Mouse (Mus musculus) left cerebral cortex, adult 8-10 months (tissue): ENCODE results near the gene Hoxd13. TPM values are rescaled to one million over a fixed set of nuclear protein-coding genes. Genes with fewer than 3 reads are reported as not detected.

Experiments
- DNase-seq, 2 experiments: peaks; one replicate each; pipeline ENCODE4 v3.0.0; 2022; ENCODE audit warnings: low spot score in 2 of 2
- total RNA-seq, 4 experiments: library from RNA; stranded (reverse); gene quantifications; 2 replicates each; pipeline ENCODE4 v1.2.4; 2022

Gene Hoxd13
- not detected for total RNA-seq

GRCm38 (mm10) chr2:74667842-74668357, at the start of gene Hoxd13:
TSS of gene Hoxd13 (plus strand) at chr2:74668310.
- DNase-seq: no peak

- DNase-seq: no peak
Measured at GRCm38 (mm10) chr2:74619676-74620246, 48.3 kb upstream of the Hoxd13 start.

GRCm38 (mm10) chr2:74620368-74620767, 47.7 kb upstream of the Hoxd13 start:
- DNase-seq: no peak

GRCm38 (mm10) chr2:74635412-74635811, 32.7 kb upstream of the Hoxd13 start:
- no peak for DNase-seq

GRCm38 (mm10) chr2:74642431-74642830, 25.7 kb upstream of the Hoxd13 start:
- DNase-seq: no peak

GRCm38 (mm10) chr2:74645631-74646030, 22.5 kb upstream of the Hoxd13 start:
- DNase-seq: no peak

GRCm38 (mm10) chr2:74647082-74647864, 20.8 kb upstream of the Hoxd13 start:
- DNase-seq: no peak

GRCm38 (mm10) chr2:74652996-74653340, 15.1 kb upstream of the Hoxd13 start:
- DNase-seq: no peak

- no peak for DNase-seq
Measured at GRCm38 (mm10) chr2:74653781-74654535, 14.2 kb upstream of the Hoxd13 start.

GRCm38 (mm10) chr2:74654743-74655419, 13.2 kb upstream of the Hoxd13 start:
- no peak for DNase-seq

- no peak for DNase-seq
Measured at GRCm38 (mm10) chr2:74655420-74655781, 12.7 kb upstream of the Hoxd13 start.

GRCm38 (mm10) chr2:74655821-74656631, 12.1 kb upstream of the Hoxd13 start:
- DNase-seq: no peak

GRCm38 (mm10) chr2:74656632-74657021, 11.5 kb upstream of the Hoxd13 start:
- DNase-seq: no peak

GRCm38 (mm10) chr2:74657251-74658023, 10.7 kb upstream of the Hoxd13 start:
- DNase-seq: no peak

GRCm38 (mm10) chr2:74658024-74658666, 10.0 kb upstream of the Hoxd13 start:
- no peak for DNase-seq

GRCm38 (mm10) chr2:74658667-74659371, 9.3 kb upstream of the Hoxd13 start:
- DNase-seq: no peak

GRCm38 (mm10) chr2:74659507-74660005, 8.6 kb upstream of the Hoxd13 start, which contains the start of gene Evx2:
TSS of gene Evx2 (minus strand) at chr2:74659557.
- no peak for DNase-seq
